Mouse (Mus musculus) CD4-positive, CD25-positive, alpha-beta regulatory T cell, adult 4 months (primary cell): ENCODE results near the gene Armt1. TPM values are rescaled to one million over a fixed set of nuclear protein-coding genes. Genes with fewer than 3 reads are reported as not detected.
A peak's percentile ranks its signal among the peaks of the same experiment; 100 is the strongest.

ENCODE experiments used
- ATAC-seq: one replicate; pipeline ENCODE4 v1.8.0; 2017
- polyA plus RNA-seq, 2 experiments: library from polyadenylated mRNA; unstranded; fragments of 100-300 nt; shearing (Covaris generic); gene quantifications; one replicate each; pipeline ENCODE4 v1.2.1; 2017

The Armt1 gene
- polyA plus RNA-seq, 2 experiments from 2014 or later: 30.3 to 41.4 TPM

DNA sequence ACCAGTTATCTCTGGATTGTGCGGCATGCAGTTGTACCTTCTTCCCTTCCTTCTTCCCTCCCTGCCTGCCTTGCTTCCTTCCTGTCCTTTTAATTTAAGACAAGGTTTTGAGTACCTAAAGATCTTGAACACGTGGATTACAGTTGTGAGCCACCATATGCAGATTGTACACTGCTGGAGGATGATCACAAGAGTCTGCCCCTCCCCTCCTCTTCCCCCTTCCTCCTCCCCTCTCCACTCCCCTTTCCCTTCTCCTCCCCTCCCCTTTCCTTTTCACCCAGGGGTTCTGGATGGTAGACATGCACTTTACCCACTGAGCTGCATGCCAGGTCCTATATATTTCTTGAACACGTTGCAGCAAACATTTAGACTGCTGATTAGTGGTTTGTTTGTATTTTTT, 3.1 kb downstream of the Armt1 start:
- ATAC-seq: no peak

DNA sequence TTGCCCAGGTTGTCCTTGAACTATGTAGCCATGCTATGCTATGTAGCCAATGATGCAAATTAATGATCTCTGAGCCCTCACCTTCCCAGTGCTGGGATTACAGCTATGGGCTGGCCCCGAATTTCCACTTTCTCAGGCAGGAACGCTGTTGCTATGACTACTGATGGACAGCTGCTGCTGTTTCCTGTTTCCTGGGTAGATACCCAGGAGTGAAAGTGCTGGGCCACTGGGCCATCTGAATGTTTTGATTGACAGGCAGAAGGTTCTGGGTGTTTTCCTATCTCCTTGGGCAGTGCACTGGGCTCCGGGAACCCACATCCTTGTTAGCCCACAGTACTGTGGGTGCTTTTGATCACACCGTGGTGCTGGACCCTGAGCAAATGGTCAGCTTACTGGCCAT, 24.1 kb downstream of the Armt1 start:
- peak; percentile 66 for ATAC-seq

DNA sequence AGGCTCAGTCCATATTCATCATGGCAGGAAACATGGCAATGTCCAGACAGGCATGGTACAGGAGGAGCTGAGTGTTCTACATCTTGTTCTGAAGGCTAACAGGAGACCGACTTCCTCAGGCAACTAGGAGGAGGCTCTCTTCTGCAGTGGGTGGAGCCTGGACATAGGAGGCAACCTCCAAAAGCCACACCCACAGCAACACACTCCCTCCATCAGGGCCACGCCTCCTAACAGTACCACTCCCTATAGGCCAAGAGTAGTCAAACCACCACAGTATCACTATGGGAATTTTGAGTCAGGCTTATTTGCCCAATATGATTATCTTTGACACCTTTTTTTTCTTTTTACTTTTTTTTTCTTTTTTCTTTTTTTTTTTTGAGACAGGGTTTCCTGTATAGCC, 27.9 kb downstream of the Armt1 start:
- ATAC-seq: no peak

DNA sequence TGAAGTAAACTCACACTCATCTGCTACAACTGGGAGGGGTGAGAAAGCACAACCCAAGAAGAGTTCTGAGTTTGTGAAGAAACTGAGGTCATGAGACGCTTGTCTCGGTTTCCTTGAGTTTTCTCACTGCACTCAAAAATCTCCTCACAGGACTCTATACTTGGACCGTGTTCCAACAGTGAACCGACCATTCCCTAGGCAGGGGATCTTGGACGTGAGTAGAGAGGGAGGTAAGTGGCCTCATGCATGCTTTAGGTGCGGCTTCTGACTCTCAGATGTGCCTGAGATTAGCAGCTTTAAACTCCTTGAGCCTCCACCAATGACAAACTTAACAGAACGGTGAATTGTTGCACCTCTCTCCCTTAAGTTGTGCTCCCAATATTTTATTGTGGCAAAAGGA, 33.5 kb downstream of the Armt1 start:
- no peak for ATAC-seq

DNA sequence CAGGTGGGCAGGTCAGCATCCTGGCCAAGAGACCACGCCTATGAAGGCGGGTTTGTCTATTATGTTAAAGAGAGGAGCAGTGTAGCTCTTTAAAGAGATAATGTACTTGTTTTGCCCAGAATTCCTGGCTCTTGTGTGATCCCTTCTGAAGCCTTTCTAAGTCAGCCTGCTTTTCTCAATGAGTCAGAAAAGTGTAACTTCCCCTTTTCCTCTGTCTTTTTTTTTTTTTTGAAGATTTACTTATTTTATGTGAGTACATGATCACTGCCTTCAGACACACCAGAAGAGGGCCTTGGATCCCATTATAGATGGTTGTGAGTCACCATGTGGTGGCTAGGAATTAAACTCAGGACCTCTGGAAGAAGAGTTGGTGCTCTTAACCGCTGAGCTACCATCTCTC, 37.1 kb downstream of the Armt1 start:
- no peak for ATAC-seq

DNA sequence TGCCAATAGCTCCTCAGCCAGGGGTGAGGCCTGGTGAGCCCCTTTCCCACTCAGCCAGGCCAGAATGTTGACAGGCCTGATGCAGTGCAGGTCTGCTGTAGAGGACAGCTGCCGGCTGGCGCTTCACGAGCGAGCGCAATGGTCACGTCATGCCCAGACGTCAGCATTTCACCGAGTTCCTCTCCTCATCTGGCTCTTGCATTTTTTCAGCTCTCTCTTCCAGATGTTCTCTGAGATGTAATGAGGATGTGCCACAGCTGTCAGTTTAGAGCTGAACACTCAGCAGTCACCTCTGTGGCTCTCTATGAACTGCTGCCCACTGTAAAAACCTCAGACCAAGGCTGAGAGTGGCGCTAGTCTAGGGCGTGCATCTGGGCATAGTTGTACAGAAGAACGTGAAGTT, 41.3 kb downstream of the Armt1 start:
- ATAC-seq: no peak

DNA sequence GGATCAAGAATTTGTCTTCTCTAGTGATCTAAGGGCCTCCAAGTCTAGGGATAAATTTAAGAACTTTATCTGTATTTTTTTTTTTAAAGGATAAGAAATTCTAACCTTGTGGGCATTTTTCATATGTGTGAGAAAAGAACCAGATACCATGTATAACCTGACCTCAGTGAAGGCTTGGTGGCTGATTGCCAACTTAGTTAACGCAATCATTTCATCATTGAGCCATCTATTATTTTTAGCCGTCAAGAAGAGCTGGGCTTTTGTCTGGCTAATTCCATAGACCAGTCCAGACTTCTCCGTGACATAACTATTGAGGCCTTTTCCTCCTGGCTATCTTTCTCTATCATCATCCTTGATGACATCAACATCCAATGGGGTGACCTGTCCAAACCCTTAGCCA, 43.2 kb downstream of the Armt1 start:
- ATAC-seq: no peak

DNA sequence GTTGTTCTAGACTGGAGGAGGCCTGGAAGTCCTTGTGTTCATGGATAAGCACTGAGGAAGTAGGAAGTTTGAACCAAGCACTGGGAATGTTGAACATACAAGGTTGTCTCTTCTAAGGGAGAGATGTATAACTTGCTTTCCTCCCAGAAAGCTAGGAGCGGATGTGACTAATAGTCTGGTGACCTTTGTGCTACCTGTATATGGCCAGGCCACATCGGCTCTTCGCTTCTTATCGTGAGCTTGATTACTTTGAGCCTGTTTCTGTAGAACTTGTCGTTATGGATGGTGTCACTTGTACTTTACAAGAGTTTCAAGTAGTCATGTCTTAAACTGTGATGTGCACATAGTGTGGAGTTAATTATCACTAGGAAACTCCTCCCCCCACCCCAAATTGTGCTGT, 44.3 kb downstream of the Armt1 start:
- no peak for ATAC-seq

DNA sequence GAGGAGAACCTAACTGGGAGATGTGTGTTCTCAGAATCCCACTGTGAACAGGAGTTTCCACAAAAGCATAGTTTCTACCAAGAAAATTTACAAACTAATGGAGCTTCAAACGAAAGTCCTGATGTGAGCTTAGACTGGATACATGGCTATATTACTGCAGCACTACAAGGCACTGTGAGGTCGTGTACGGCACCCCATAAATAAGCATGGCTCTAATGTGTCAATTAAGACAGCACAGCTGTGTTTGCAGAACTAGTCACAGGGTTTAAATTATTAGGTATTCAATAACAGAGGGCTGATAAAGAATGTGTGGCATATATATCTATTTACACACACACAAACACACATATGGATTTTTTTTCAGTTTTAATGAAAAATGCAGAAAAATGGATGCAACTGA, 48.7 kb downstream of the Armt1 start:
- no peak for ATAC-seq

DNA sequence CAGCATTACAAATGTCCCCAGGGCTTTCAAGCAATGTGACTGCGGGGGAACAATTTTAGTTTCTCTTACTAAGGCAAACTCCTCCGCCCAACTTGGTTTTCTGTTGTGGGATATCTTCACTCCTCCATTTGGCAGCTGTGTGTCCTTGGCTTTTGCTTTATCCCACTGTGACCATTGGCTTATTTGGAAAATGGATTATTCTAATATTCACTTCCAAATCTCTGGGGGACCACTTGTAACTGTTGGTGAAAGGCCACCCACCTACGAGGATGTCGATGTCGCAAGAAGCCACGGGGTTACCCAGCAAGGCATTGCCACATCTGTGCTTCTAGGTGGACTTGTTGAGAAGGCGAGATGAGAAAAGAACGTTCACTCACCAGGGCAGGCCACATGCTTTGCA, 49.4 kb downstream of the Armt1 start:
- ATAC-seq: no peak

DNA sequence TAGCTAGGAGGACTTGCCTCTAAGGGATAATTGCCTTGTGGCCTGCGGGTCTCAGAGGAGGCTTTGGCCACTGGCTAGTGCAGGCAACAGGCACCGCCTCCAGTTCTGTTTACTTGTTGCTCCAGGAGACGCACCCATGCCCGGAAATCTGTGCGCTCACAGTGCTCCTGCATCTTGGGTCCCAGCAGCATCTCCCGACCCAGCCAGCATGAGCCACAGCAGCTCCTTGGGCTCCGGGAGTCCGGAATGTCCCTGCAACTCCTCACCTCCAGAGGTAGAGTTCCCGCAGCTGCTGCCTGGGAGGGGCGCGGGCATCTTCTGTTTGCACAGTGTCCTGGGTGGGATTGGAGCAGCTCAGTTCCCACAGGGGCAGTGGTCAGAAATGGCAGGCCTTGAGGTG, 50.1 kb downstream of the Armt1 start, which contains the start of gene Ccdc170:
Ccdc170 (plus strand) TSS at position 148 of the 400 bp plus-strand sequence.
- ATAC-seq: no peak

DNA sequence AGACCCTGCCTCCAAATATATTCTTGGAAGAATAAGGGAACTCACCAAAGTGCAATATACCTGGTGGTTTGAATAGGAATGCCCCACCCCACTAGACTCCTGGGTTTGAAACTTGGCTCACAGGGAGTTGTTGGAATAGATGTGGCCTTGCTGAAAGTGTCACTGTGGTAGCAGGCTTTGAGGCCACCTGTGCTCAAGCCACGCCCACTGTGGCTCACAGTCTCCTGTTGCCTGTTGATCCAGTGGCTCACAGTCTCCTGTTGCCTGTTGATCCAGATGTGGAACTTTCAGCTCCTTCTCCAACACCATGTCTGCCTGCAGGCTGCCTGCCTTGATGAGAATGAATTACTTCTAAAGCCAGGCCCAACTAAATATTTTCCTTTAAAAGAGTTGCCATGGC, 51.6 kb downstream of the Armt1 start:
- ATAC-seq: no peak

DNA sequence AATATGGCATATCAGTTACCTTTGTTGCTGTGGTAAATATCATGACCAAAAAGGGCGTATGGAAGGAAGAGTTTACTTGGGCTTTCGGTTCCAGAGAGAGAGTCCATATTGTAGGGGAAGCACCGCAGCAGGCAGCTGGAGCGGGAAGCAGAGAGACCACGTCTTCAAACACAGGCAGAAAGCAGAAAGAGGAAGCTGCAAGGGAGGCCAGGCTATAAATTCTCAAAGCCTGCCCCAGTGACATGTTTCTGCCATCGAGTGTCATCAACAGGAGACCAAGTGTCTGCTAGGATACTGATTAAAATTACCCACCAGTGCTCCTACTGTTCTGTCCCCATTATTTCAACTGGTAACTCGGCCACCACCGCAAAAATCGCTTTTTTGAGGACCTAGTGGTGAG, 52.7 kb downstream of the Armt1 start:
- no peak for ATAC-seq

DNA sequence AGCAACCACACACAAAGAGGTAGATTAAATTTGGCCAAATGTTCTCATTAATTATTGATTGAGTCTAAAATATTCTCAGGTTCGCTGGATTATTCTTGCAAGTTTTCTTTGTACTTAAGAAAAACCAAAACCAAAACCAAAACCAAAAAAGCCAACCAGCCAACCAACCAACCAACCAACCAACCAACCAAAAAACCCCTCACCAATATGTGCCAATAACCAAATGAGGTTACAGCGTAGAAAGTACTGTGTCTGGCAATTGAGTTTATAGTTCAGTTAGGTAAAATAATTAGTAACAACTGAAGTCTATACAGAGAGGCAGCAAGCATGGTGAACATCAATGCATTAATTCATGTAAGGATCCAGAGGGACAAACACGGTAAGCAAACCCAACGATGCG, 57.6 kb downstream of the Armt1 start:
- ATAC-seq: peak; percentile 74

DNA sequence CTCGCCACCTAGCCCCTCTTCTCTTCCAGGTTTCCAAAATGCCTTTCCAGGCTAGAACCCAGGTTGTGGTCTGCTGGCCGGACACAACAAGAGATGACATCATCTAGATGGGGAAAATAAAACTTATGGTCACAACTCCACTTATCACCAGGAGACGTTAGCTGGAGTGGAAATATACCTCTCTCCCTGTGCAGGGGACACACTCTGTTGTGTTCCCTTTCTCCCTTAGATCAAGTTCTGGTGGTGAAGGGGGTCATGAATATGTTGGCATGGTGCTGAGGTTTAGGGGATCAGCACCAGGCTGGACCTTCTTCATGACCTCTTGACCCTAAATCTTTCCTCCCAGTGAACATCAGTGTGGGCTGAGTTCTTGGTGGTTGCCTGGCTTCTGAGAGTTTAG, 59.0 kb downstream of the Armt1 start:
- ATAC-seq: no peak

DNA sequence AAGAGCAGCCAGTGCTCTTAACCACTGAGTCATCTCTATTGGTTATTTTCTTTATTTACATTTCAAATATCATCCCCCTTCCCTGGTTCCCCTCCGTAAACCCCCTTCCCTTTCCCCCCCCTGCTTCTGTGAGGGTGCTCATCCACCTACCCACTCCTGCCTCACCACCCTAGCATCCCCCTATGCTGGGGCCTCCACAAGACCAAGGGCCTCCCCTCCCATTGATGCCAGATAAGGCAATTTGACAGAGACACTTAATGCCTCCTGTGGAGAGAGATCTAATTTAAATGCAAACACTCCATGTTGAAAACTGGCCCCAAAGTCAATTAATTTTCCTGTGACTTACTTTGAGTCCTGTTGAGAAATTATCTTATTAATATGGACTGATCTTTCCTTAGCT, 59.8 kb downstream of the Armt1 start:
- ATAC-seq: no peak

DNA sequence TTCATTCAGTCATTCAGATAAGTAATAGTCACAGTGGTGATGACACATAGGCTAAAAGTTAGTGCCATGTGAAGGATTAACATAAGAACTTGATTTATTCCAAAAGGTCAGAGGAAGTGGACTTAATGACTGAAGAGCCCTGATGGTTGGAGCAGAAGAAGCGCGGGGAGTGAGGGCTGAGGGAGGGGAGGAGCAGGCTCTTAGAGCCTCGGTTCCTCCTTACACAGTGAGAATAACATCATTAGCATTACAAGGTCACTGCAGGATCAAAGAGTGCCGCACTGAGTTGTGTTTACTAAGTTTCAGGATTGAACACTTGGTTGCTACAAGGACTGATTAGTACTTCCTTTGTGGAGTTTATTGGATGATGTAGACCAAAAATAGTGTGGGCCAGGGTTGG, 60.6 kb downstream of the Armt1 start:
- ATAC-seq: no peak

DNA sequence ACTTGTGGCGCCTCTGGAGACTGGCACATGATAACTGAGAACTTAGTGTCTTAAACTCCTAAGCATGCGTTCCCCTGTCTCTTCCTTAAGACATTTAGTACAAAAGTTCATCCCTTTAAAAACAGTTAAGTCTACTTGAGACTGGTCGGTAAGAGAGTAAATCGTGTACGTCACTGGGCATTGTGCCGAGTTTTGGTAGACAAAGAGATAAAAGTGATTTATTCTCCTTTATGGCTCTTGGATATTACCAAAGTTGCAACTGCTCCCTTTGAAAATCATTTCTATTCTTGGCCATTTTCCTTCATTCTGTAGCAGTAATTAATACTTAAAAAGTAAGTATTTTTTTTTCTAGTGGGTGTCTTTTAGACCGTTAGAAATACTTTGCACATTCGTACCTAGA, 71.0 kb downstream of the Armt1 start:
- ATAC-seq: no peak

Other genes starting within 250 kb of the Armt1 start
- 1 to 10 TPM; 6.7 to 7.9 TPM for gene Akap12, start 166.1 kb upstream of the Armt1 start, polyA plus RNA-seq
- gene Zbtb2, start 44.4 kb upstream of the Armt1 start, polyA plus RNA-seq: 10 to 100 TPM; 10.2 to 10.5 TPM
- gene Rmnd1, start 79 bp upstream of the Armt1 start, polyA plus RNA-seq: 10 to 100 TPM; 62.6 to 68.9 TPM
- under 1 TPM; 0.27 to 0.95 TPM for gene Ccdc170, start 50.0 kb downstream of the Armt1 start, polyA plus RNA-seq
- gene Esr1, start 179.1 kb downstream of the Armt1 start, polyA plus RNA-seq: 1 to 10 TPM; 1.2 to 1.9 TPM